Mouse (Mus musculus) small intestine, adult 2 months (tissue): ENCODE data around the gene Appbp2.

Experiments
- CTCF ChIP-seq: fragments of 200-500 bp; IDR thresholded peaks from 2 replicates; pipeline ENCODE4 v1.5.1; 2012; ENCODE audit warnings: low read depth, mild to moderate bottlenecking, control low read depth, inconsistent platforms, low read length, moderate library complexity, mixed read lengths; ENCODE audit not compliant: insufficient replicate concordance, insufficient read length; ENCODE audit errors: extremely low read depth
- POLR2A ChIP-seq: fragments of 200-500 bp; IDR thresholded peaks from 2 replicates; pipeline ENCODE4 v1.6.1; 2012; ENCODE audit warnings: low read depth, mild to moderate bottlenecking, control low read depth, inconsistent platforms, low read length, moderate library complexity

DNA sequence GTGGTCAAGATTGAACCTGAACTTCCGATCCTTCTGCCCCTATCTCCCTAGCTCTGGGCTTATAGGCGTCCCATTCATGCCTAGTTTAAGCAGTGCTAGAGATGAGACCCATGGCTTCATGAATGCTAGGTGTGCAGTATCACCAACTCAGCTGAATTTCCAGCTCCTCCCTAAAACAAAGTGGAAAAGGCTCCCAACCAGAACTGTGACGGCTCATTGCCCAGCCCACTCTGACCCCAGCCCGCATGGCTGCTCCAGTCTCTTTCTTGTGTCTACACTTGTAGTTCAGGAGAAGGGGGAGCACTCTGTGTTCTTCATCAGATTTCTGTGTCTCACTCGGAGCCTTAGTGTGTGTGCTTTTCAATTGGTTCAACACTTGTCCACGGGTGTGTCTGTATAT lies 50.1 kb downstream of the Appbp2 start:
- TF ChIP-seq CTCF = no peak
- TF ChIP-seq POLR2A = no peak
